Comparison of ENCODE assay signal across 19 mouse cellular contexts in the genomic region with DNA sequence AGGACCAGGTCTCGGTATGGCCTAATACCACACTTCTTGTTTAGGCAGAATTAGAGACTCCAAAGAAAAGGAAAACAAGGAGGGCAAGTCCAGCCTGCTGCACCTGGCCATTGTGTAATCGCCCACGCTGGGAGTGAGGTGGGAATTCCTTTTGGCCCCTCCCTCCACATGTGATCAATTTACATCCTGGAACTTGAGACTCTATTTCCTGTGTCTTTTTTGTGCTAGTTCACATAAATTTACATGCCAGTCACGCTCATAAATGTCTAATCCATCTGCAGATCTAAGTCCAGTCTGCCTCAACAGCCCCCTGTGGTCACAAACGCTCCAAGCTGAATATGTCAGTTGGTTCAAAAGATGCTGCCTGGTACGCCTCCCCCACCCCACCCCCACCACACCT.
A peak's percentile ranks its signal among the peaks of the same experiment; 100 is the strongest.
DNase-seq lines count a peak whose midpoint lies in the region; ATAC-seq and TF ChIP-seq lines count a peak whose summit lies in the region.
"Had no signal": no experiment of that assay in that cellular context is flagged by ENCODE, and none has a peak within 500 bp of the region (broad histone marks: within the 10 kb centered on the region; RNA-seq: fewer than 3 reads in every experiment).

No protein-coding gene starts in this region.

- WGBS in hindbrain, postnatal 0 days = 42% methylated on average over 6 of the region's 6 CpGs
- 35% methylated on average over 6 of the region's 6 CpGs for WGBS in hindbrain, embryonic 16.5 days
- WGBS in midbrain, embryonic 14.5 days = 38% methylated on average over 6 of the region's 6 CpGs
- 47% methylated on average over 6 of the region's 6 CpGs for WGBS in midbrain, embryonic 11.5 days
- 28% methylated on average over 6 of the region's 6 CpGs for WGBS in embryonic facial prominence, embryonic 14.5 days
- 62% methylated on average over 6 of the region's 6 CpGs for WGBS in stomach, postnatal 0 days

- no peaks in the 10 kb centered on the region for H3K9me3 ChIP-seq in hindbrain, postnatal 0 days (ENCODE audit: low read length)
- no peaks in the 10 kb centered on the region for H3K9me3 ChIP-seq in hindbrain, embryonic 16.5 days (ENCODE audit: control insufficient read depth, low read length)
- no peaks in the 10 kb centered on the region for H3K9me3 ChIP-seq in midbrain, embryonic 14.5 days (ENCODE audit: control insufficient read depth, low read length)
- no peaks in the 10 kb centered on the region for H3K9me3 ChIP-seq in midbrain, embryonic 11.5 days (ENCODE audit: control insufficient read depth, low read length)
- no peaks in the 10 kb centered on the region for H3K9me3 ChIP-seq in embryonic facial prominence, embryonic 14.5 days (ENCODE audit: control insufficient read depth, low read length)
- no peaks in the 10 kb centered on the region for H3K9me3 ChIP-seq in stomach, postnatal 0 days (ENCODE audit: control insufficient read depth, low read length)
- H3K9me3 ChIP-seq: hindbrain, embryonic 15.5 days; liver, embryonic 13.5 days; midbrain, embryonic 10.5 days had no signal

- H3K4me1 ChIP-seq in hindbrain, postnatal 0 days (ENCODE audit: insufficient read depth, low read length) = no peaks in the 10 kb centered on the region
- H3K4me1 ChIP-seq in hindbrain, embryonic 16.5 days (ENCODE audit: control insufficient read depth, insufficient read depth, low read depth, low read length) = no peaks in the 10 kb centered on the region
- no peaks in the 10 kb centered on the region for H3K4me1 ChIP-seq in midbrain, embryonic 14.5 days (ENCODE audit: control insufficient read depth, insufficient read depth, low read length)
- no peaks in the 10 kb centered on the region for H3K4me1 ChIP-seq in midbrain, embryonic 11.5 days (ENCODE audit: control insufficient read depth, insufficient read depth, low read length)
- H3K4me1 ChIP-seq in embryonic facial prominence, embryonic 14.5 days (ENCODE audit: control insufficient read depth, insufficient read depth, low read length) = no peaks in the 10 kb centered on the region
- no peaks in the 10 kb centered on the region for H3K4me1 ChIP-seq in stomach, postnatal 0 days (replicated peaks; ENCODE audit: control insufficient read depth, insufficient read depth)
- H3K4me1 ChIP-seq: hindbrain, embryonic 15.5 days had no signal

- no peak overlapping the region for H3K4me3 ChIP-seq in hindbrain, postnatal 0 days (ENCODE audit: low read length)
- H3K4me3 ChIP-seq in hindbrain, embryonic 16.5 days (ENCODE audit: low read length) = no peak overlapping the region
- no peak overlapping the region for H3K4me3 ChIP-seq in midbrain, embryonic 14.5 days (replicated peaks; ENCODE audit: low read depth, low read length)
- H3K4me3 ChIP-seq in midbrain, embryonic 11.5 days (ENCODE audit: low read depth, low read length) = no peak overlapping the region
- no peak overlapping the region for H3K4me3 ChIP-seq in embryonic facial prominence, embryonic 14.5 days (ENCODE audit: low read depth, low read length)
- H3K4me3 ChIP-seq in stomach, postnatal 0 days (ENCODE audit: low read depth, low read length) = no peak overlapping the region
- H3K4me3 ChIP-seq: erythroblast, embryonic 14.5 days; hindbrain, embryonic 15.5 days; left cerebral cortex, adult 2 months; liver, embryonic 13.5 days; midbrain, embryonic 10.5 days had no signal

- TF ChIP-seq EP300 in stomach, postnatal 0 days (optimal IDR thresholded peaks at IDR 0.05) = no peak

- H3K9ac ChIP-seq in hindbrain, postnatal 0 days (replicated peaks; ENCODE audit: low read length) = no peak overlapping the region
- H3K9ac ChIP-seq in hindbrain, embryonic 16.5 days (ENCODE audit: low read depth, low read length) = no peak overlapping the region
- no peak overlapping the region for H3K9ac ChIP-seq in midbrain, embryonic 14.5 days (replicated peaks; ENCODE audit: low read length)
- H3K9ac ChIP-seq in midbrain, embryonic 11.5 days (ENCODE audit: low read length) = no peak overlapping the region
- H3K9ac ChIP-seq in embryonic facial prominence, embryonic 14.5 days (ENCODE audit: low read depth, low read length) = no peak overlapping the region
- H3K9ac ChIP-seq in stomach, postnatal 0 days (ENCODE audit: low read length) = no peak overlapping the region
- H3K9ac ChIP-seq: forebrain, postnatal 0 days; hindbrain, embryonic 15.5 days; liver, embryonic 13.5 days had no signal

- ATAC-seq in hindbrain, postnatal 0 days = peak; percentile 53; the same call in 1 of the 2 replicates
- ATAC-seq in hindbrain, embryonic 16.5 days = no peak
- no peak for ATAC-seq in midbrain, embryonic 14.5 days (ENCODE audit: low FRiP score, low TSS enrichment)
- no peak for ATAC-seq in midbrain, embryonic 11.5 days (ENCODE audit: low FRiP score)
- peak; percentile 85; the same call in 1 of the 2 replicates for ATAC-seq in embryonic facial prominence, embryonic 14.5 days (ENCODE audit: low read depth)
- no peak for ATAC-seq in stomach, postnatal 0 days (ENCODE audit: low FRiP score, low TSS enrichment)
- no peak for ATAC-seq in megakaryocyte, adult 5-6 weeks (ENCODE audit: poor library complexity, severe bottlenecking)
- ATAC-seq: activated CD4-positive, CD25-positive, alpha-beta regulatory T cell, adult 4 months; forebrain, postnatal 0 days had no signal

- H3K4me2 ChIP-seq in hindbrain, postnatal 0 days (ENCODE audit: low read depth, low read length) = no peak overlapping the region
- no peak overlapping the region for H3K4me2 ChIP-seq in hindbrain, embryonic 16.5 days (ENCODE audit: low read length)
- H3K4me2 ChIP-seq in midbrain, embryonic 14.5 days (ENCODE audit: low read length) = no peak overlapping the region
- no peak overlapping the region for H3K4me2 ChIP-seq in midbrain, embryonic 11.5 days
- H3K4me2 ChIP-seq in embryonic facial prominence, embryonic 14.5 days (ENCODE audit: low read depth, low read length) = no peak overlapping the region
- H3K4me2 ChIP-seq in stomach, postnatal 0 days (replicated peaks; ENCODE audit: low read depth) = no peak overlapping the region
- H3K4me2 ChIP-seq: hindbrain, embryonic 15.5 days; liver, embryonic 13.5 days had no signal

- no peak overlapping the region for H3K27ac ChIP-seq in hindbrain, postnatal 0 days
- no peak overlapping the region for H3K27ac ChIP-seq in hindbrain, embryonic 16.5 days (ENCODE audit: low read depth, low read length)
- no peak overlapping the region for H3K27ac ChIP-seq in midbrain, embryonic 14.5 days (replicated peaks; ENCODE audit: low read depth, low read length)
- H3K27ac ChIP-seq in midbrain, embryonic 11.5 days (ENCODE audit: low read depth, low read length) = no peak overlapping the region
- H3K27ac ChIP-seq in embryonic facial prominence, embryonic 14.5 days (replicated peaks; ENCODE audit: low read depth, low read length) = no peak overlapping the region
- H3K27ac ChIP-seq in stomach, postnatal 0 days (replicated peaks) = no peak overlapping the region
- H3K27ac ChIP-seq: hindbrain, embryonic 15.5 days; left cerebral cortex, adult 2 months; liver, embryonic 13.5 days; midbrain, embryonic 10.5 days had no signal

- no peaks in the 10 kb centered on the region for H3K36me3 ChIP-seq in hindbrain, postnatal 0 days (ENCODE audit: insufficient read depth, low read length)
- no peaks in the 10 kb centered on the region for H3K36me3 ChIP-seq in hindbrain, embryonic 16.5 days (ENCODE audit: control insufficient read depth, insufficient read depth, low read length)
- H3K36me3 ChIP-seq in midbrain, embryonic 14.5 days (ENCODE audit: control insufficient read depth, insufficient read depth, low read length) = no peaks in the 10 kb centered on the region
- H3K36me3 ChIP-seq in midbrain, embryonic 11.5 days (ENCODE audit: control insufficient read depth, insufficient read depth, low read length) = no peaks in the 10 kb centered on the region
- H3K36me3 ChIP-seq in embryonic facial prominence, embryonic 14.5 days (ENCODE audit: control insufficient read depth, insufficient read depth, low read length) = no peaks in the 10 kb centered on the region
- no peaks in the 10 kb centered on the region for H3K36me3 ChIP-seq in stomach, postnatal 0 days (ENCODE audit: control insufficient read depth, insufficient read depth, low read length)
- H3K36me3 ChIP-seq: hindbrain, embryonic 15.5 days; liver, embryonic 13.5 days; midbrain, embryonic 10.5 days had no signal

- TF ChIP-seq CTCF in hindbrain, postnatal 0 days (IDR thresholded peaks at IDR 0.05; ENCODE audit: low read depth) = no peak
- TF ChIP-seq CTCF in stomach, postnatal 0 days (IDR thresholded peaks at IDR 0.05; ENCODE audit: low read depth) = no peak

- H3K27me3 ChIP-seq in hindbrain, postnatal 0 days (ENCODE audit: insufficient read depth, low read length) = no peaks in the 10 kb centered on the region
- H3K27me3 ChIP-seq in hindbrain, embryonic 16.5 days (replicated peaks; ENCODE audit: control insufficient read depth, insufficient read depth, low read length) = no peaks in the 10 kb centered on the region
- no peaks in the 10 kb centered on the region for H3K27me3 ChIP-seq in midbrain, embryonic 14.5 days (ENCODE audit: control insufficient read depth, insufficient read depth, low read length)
- H3K27me3 ChIP-seq in midbrain, embryonic 11.5 days (ENCODE audit: control insufficient read depth, insufficient read depth, low read length) = no peaks in the 10 kb centered on the region
- H3K27me3 ChIP-seq in embryonic facial prominence, embryonic 14.5 days (replicated peaks; ENCODE audit: control insufficient read depth, insufficient read depth, low read length) = no peaks in the 10 kb centered on the region
- H3K27me3 ChIP-seq in stomach, postnatal 0 days (ENCODE audit: control insufficient read depth, insufficient read depth, low read length) = no peaks in the 10 kb centered on the region
- H3K27me3 ChIP-seq: hindbrain, embryonic 15.5 days; liver, embryonic 13.5 days had no signal

- DNase-seq in hindbrain, postnatal 0 days (ENCODE audit: low spot score) = peak; percentile 32
- DNase-seq in midbrain, embryonic 14.5 days = peak; percentile 56
- DNase-seq in midbrain, embryonic 11.5 days (ENCODE audit: low spot score, missing footprints) = no peak
- DNase-seq in embryonic facial prominence, embryonic 14.5 days (ENCODE audit: low spot score) = peak; percentile 52
- DNase-seq in stomach, postnatal 0 days (ENCODE audit: low spot score) = peak; percentile 22
- no peak for DNase-seq in heart, postnatal 4 days
- DNase-seq: adrenal gland, postnatal 36 days; B cell, adult 2 months; cerebellum, postnatal 25 days; forebrain, postnatal 0 days; liver, embryonic 13.5 days; lung, postnatal 10 days had no signal

Comparison
In these comparisons a context has a peak if more than half of its experiments do, and no peak if none do; other contexts are left out.
1. ATAC-seq: peak in hindbrain, postnatal 0 days (single experiment) and embryonic facial prominence, embryonic 14.5 days (single experiment); none in hindbrain, embryonic 16.5 days (single experiment), midbrain, embryonic 14.5 days (single experiment), midbrain, embryonic 11.5 days (single experiment), stomach, postnatal 0 days (single experiment) and megakaryocyte, adult 5-6 weeks (single experiment).
2. DNase-seq: peak in hindbrain, postnatal 0 days (single experiment), midbrain, embryonic 14.5 days (single experiment), embryonic facial prominence, embryonic 14.5 days (single experiment) and stomach, postnatal 0 days (single experiment); none in midbrain, embryonic 11.5 days (single experiment) and heart, postnatal 4 days (single experiment).